Mouse (Mus musculus): Measurements from ENCODE around the gene Rgs9bp. TPM values are rescaled to one million over a fixed set of nuclear protein-coding genes. Genes with fewer than 3 reads are reported as not detected.

Gene Rgs9bp
- 0.02 TPM for polyA plus RNA-seq (2012; fragmentation: generic; extraction: Trizol)
- long read RNA-seq, experiment 1: 0 reads
- long read RNA-seq, experiment 2: 0 reads

DNA sequence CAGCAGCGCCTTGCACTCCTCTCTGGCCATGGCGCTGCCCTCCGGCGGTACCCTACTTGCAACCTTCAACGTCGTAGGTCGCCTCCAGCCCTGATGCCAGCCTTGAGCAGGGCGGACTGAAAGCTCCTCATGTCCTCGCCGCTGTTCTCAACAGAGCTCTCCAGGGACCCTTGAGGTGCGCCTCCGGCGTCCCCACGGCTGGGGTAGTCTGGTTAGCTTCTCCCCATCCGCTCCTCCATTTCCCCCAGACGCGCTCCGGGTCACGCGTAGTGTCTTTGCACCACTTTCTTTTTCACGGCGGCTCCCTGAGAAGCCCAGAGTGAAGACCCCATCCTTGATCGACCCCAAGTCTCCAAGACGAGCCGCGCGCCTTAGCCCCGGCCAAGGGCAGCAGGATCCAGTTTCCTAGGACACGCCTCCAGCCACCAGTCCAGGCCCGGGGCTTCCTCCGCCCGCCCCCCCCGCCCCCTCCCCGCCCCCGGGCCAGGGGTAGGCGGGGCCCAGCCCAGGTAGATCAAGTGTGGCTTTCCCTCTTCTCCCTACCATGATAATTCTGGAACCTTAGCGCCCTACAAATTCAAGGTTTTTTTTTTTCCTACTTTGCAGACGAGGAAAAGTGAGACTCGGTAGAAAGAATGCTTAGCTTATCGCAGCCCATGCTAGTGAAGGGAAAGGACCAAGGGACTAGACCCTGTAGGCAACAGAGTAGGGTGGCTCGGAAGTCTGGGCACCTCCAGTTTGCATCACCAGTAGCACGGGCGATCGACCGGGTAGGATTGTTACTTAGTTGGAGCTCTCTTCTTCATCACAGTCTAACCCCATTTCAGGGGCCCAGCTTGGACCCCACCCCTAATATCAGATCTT lies at the start of gene Rgs9bp:
TSS of gene Rgs9bp (minus strand) at position 392 of the 864 bp plus-strand sequence.
- TF ChIP-seq MYOG (IDR thresholded peaks at IDR 0.05; ENCODE audit: control insufficient read depth, extremely low read depth, insufficient read length) (no peak), MYOD1 (IDR thresholded peaks at IDR 0.05; ENCODE audit: control insufficient read depth, insufficient read length, low read depth) (no peak), USF1 (IDR thresholded peaks at IDR 0.05; ENCODE audit: low read depth) (no peak), MAX (IDR thresholded peaks at IDR 0.05) (no peak), CEBPB (IDR thresholded peaks at IDR 0.05; ENCODE audit: low read depth) (no peak), FOSL1 (IDR thresholded peaks at IDR 0.05; ENCODE audit: insufficient read depth, low read length, poor library complexity, severe bottlenecking) (no peak)
- H3K4me3 ChIP-seq (ENCODE audit: insufficient read depth, poor library complexity, severe bottlenecking): peak within 1 kb of the TSS; percentile 60
- H3ac ChIP-seq (ENCODE audit: control insufficient read depth, insufficient read length, low read depth): peak within 1 kb of the TSS; percentile 63
- H3K27me3 ChIP-seq (ENCODE audit: control insufficient read depth, insufficient read depth, insufficient read length): peaks cover 21% of the 10 kb centered on the region
- peaks cover 7% of the 10 kb centered on the region for H3K79me3 ChIP-seq (ENCODE audit: low read depth)
- peaks cover 29% of the 10 kb centered on the region for H3K79me2 ChIP-seq (ENCODE audit: control insufficient read depth, insufficient read depth)
- no peaks in the 10 kb centered on the region for H3K36me3 ChIP-seq (ENCODE audit: control insufficient read depth, insufficient read depth)

DNA sequence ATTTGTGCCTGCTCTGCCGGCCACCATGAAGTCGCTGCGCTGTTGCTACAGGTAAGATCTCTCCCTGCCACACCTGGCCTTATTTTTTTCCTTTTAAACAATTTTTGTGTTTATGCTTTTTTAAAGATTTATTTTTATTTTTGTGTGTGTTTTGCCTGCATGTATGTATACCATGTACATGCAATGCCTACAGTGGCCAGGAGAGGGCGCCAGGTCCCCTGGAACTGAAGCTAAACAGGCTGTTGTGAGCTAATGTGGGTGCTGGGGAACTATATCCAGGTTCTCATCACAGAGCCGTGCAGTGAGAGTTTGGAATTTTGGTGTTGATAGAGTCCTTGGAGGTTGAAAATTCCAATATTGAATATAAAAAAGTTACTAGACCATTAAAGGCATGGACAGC lies 43.1 kb upstream of the Rgs9bp start:
- Histone ChIP-seq H3K27me3 (ENCODE audit: control insufficient read depth, insufficient read depth, insufficient read length) (no peaks in the 10 kb centered on the region), H3K36me3 (ENCODE audit: control insufficient read depth, insufficient read depth) (no peaks in the 10 kb centered on the region), H3K79me2 (ENCODE audit: control insufficient read depth, insufficient read depth) (no peaks in the 10 kb centered on the region), H3K79me3 (ENCODE audit: low read depth) (no peaks in the 10 kb centered on the region), H3K4me3 (ENCODE audit: insufficient read depth, poor library complexity, severe bottlenecking) (no peak overlapping the region), H3ac (ENCODE audit: control insufficient read depth, insufficient read length, low read depth) (no peak overlapping the region)
- TF ChIP-seq USF1 (IDR thresholded peaks at IDR 0.05; ENCODE audit: low read depth) (no peak), MYOG (IDR thresholded peaks at IDR 0.05; ENCODE audit: control insufficient read depth, extremely low read depth, insufficient read length) (no peak), CTCF (IDR thresholded peaks at IDR 0.05; ENCODE audit: control insufficient read depth, insufficient read depth, insufficient read length) (peak; percentile 12), FOSL1 (IDR thresholded peaks at IDR 0.05; ENCODE audit: insufficient read depth, low read length, poor library complexity, severe bottlenecking) (no peak), CEBPB (IDR thresholded peaks at IDR 0.05; ENCODE audit: low read depth) (no peak)

DNA sequence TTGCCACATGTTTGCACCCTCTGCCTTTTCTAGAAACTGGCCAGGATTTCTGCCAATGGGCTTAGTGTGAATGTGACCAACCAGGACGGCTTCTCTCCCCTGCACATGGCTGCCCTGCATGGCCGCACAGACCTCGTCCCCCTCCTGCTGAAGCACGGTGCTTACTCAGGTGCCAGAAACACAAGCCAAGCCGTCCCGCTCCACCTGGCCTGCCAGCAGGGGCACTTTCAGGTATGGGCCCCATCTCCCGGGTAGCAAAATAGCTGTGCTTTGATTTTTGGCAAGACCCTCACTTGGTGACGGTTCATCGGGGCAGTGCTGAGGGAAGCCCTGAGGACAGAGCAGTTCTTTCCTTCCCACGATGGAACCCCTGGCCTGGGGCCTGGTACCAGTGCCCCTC lies 42.0 kb upstream of the Rgs9bp start:
- Histone ChIP-seq H3K4me3 (ENCODE audit: insufficient read depth, poor library complexity, severe bottlenecking) (no peak overlapping the region), H3K36me3 (ENCODE audit: control insufficient read depth, insufficient read depth) (no peaks in the 10 kb centered on the region), H3K79me3 (ENCODE audit: low read depth) (no peaks in the 10 kb centered on the region), H3K79me2 (ENCODE audit: control insufficient read depth, insufficient read depth) (no peaks in the 10 kb centered on the region), H3ac (ENCODE audit: control insufficient read depth, insufficient read length, low read depth) (no peak overlapping the region), H3K27me3 (ENCODE audit: control insufficient read depth, insufficient read depth, insufficient read length) (no peaks in the 10 kb centered on the region)
- TF ChIP-seq USF1 (IDR thresholded peaks at IDR 0.05; ENCODE audit: low read depth) (no peak), FOSL1 (IDR thresholded peaks at IDR 0.05; ENCODE audit: insufficient read depth, low read length, poor library complexity, severe bottlenecking) (no peak), MAX (IDR thresholded peaks at IDR 0.05) (no peak), CEBPB (IDR thresholded peaks at IDR 0.05; ENCODE audit: low read depth) (no peak), MYOD1 (IDR thresholded peaks at IDR 0.05; ENCODE audit: control insufficient read depth, insufficient read length, low read depth) (no peak), MYOG (IDR thresholded peaks at IDR 0.05; ENCODE audit: control insufficient read depth, extremely low read depth, insufficient read length) (no peak), CTCF (IDR thresholded peaks at IDR 0.05; ENCODE audit: control insufficient read depth, insufficient read depth, insufficient read length) (no peak)

DNA sequence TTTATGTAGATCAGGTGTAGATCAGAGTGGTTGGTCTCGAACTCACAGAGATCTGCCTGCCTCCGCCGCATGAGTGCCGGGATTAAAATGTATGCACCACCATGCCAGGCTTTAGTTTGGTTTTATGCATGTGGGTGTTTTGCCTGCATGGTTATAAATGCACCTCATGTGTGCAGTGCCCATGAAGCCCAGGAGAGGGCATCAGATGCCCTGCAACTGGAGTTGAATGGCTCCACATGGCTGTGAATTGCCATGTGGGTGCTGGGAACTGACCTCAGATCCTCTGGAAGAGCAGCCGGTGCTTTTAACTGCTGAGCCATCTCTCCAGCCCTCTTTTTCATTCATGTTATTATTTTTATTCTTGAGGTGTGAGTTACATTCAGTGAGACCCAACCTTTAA lies 40.7 kb upstream of the Rgs9bp start:
- H3K36me3 ChIP-seq (ENCODE audit: control insufficient read depth, insufficient read depth): no peaks in the 10 kb centered on the region
- H3K27me3 ChIP-seq (ENCODE audit: control insufficient read depth, insufficient read depth, insufficient read length): no peaks in the 10 kb centered on the region
- TF ChIP-seq MAX (IDR thresholded peaks at IDR 0.05) (no peak), FOSL1 (IDR thresholded peaks at IDR 0.05; ENCODE audit: insufficient read depth, low read length, poor library complexity, severe bottlenecking) (no peak), CEBPB (IDR thresholded peaks at IDR 0.05; ENCODE audit: low read depth) (no peak), MYOG (IDR thresholded peaks at IDR 0.05; ENCODE audit: control insufficient read depth, extremely low read depth, insufficient read length) (no peak), CTCF (IDR thresholded peaks at IDR 0.05; ENCODE audit: control insufficient read depth, insufficient read depth, insufficient read length) (no peak), MYOD1 (IDR thresholded peaks at IDR 0.05; ENCODE audit: control insufficient read depth, insufficient read length, low read depth) (no peak), USF1 (IDR thresholded peaks at IDR 0.05; ENCODE audit: low read depth) (no peak)
- no peak overlapping the region for H3ac ChIP-seq (ENCODE audit: control insufficient read depth, insufficient read length, low read depth)
- no peaks in the 10 kb centered on the region for H3K79me2 ChIP-seq (ENCODE audit: control insufficient read depth, insufficient read depth)
- H3K4me3 ChIP-seq (ENCODE audit: insufficient read depth, poor library complexity, severe bottlenecking): no peak overlapping the region
- H3K79me3 ChIP-seq (ENCODE audit: low read depth): no peaks in the 10 kb centered on the region

DNA sequence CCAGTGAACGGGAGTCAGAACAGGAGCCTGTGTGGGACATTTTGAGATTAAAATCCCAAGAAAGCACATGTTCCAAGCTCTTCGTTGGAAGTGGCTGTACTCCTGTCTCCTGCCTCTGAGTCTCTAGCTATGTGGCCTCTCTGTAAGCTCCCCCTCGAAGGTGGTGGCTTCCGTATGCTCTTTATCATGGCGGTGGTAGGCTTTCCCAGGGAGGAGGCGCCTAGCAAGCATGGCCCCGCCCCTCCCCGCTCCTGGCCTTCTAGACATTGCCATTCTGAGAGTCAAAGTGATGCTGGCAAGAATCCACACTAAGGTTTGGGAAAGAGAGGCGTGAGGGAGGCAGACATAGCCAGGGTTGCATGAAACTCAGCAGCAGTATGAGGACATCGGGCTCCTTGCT lies 37.2 kb upstream of the Rgs9bp start:
- H3K27me3 ChIP-seq (ENCODE audit: control insufficient read depth, insufficient read depth, insufficient read length): no peaks in the 10 kb centered on the region
- no peaks in the 10 kb centered on the region for H3K79me3 ChIP-seq (ENCODE audit: low read depth)
- no peak overlapping the region for H3ac ChIP-seq (ENCODE audit: control insufficient read depth, insufficient read length, low read depth)
- no peaks in the 10 kb centered on the region for H3K79me2 ChIP-seq (ENCODE audit: control insufficient read depth, insufficient read depth)
- H3K36me3 ChIP-seq (ENCODE audit: control insufficient read depth, insufficient read depth): no peaks in the 10 kb centered on the region
- H3K4me3 ChIP-seq (ENCODE audit: insufficient read depth, poor library complexity, severe bottlenecking): no peak overlapping the region
- no peak for TF ChIP-seq MYOD1 (IDR thresholded peaks at IDR 0.05; ENCODE audit: control insufficient read depth, insufficient read length, low read depth)
- no peak for TF ChIP-seq CEBPB (IDR thresholded peaks at IDR 0.05; ENCODE audit: low read depth)
- TF ChIP-seq MAX (IDR thresholded peaks at IDR 0.05): no peak
- TF ChIP-seq CTCF (IDR thresholded peaks at IDR 0.05; ENCODE audit: control insufficient read depth, insufficient read depth, insufficient read length): no peak
- no peak for TF ChIP-seq MYOG (IDR thresholded peaks at IDR 0.05; ENCODE audit: control insufficient read depth, extremely low read depth, insufficient read length)
- TF ChIP-seq USF1 (IDR thresholded peaks at IDR 0.05; ENCODE audit: low read depth): no peak
- TF ChIP-seq FOSL1 (IDR thresholded peaks at IDR 0.05; ENCODE audit: insufficient read depth, low read length, poor library complexity, severe bottlenecking): no peak

All from C2C12 (cell line).